Mouse (Mus musculus) kidney, adult 2 months (tissue): ENCODE measurements around the gene Ctsd.

Experiments
- CTCF ChIP-seq: fragments of 200-500 bp; conservative IDR thresholded peaks from 2 replicates; pipeline ENCODE4 v1.5.1; 2011; ENCODE audit warnings: low read depth, mild to moderate bottlenecking, control low read depth, low read length, moderate library complexity, mixed read lengths; ENCODE audit not compliant: insufficient read depth, insufficient read length
- POLR2A ChIP-seq: fragments of 200-500 bp; IDR thresholded peaks from one replicate; pipeline ENCODE4 v1.6.1; 2011; ENCODE audit warnings: low read depth, low read length, control low read depth

DNA sequence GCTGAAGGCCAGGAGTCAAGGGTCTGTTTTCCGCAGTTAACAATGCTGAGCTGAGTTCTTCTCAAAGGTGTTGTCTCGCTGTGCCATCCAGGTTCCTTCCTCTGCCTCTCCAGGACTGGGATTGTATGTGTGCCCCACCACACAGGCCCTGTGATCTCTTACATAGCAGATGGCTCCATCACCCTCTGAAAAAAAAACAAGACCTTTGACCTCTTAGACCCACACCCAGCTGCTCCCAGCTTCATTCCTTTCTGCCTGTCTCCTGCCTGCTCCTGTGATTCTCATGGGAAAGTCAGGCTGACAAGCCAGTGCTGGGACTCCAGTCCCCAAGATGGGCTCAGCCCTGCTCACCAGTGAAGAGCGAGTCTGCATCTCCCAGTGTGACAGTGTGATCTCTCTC lies 59.3 kb downstream of the Ctsd start:
- TF ChIP-seq CTCF (no peak), POLR2A (no peak)
